Mouse (Mus musculus) heart, postnatal 0 days (tissue): ENCODE data around the gene Kcna1.

Experiments
- CTCF ChIP-seq: IDR thresholded peaks from 2 replicates; pipeline ENCODE4 v1.5.1; 2016; ENCODE audit warnings: antibody characterized with exemption, control low read depth, low read depth
- EP300 ChIP-seq: IDR thresholded peaks from 2 replicates; pipeline ENCODE4 v1.6.1; 2016; ENCODE audit warnings: antibody characterized with exemption, low read depth

DNA sequence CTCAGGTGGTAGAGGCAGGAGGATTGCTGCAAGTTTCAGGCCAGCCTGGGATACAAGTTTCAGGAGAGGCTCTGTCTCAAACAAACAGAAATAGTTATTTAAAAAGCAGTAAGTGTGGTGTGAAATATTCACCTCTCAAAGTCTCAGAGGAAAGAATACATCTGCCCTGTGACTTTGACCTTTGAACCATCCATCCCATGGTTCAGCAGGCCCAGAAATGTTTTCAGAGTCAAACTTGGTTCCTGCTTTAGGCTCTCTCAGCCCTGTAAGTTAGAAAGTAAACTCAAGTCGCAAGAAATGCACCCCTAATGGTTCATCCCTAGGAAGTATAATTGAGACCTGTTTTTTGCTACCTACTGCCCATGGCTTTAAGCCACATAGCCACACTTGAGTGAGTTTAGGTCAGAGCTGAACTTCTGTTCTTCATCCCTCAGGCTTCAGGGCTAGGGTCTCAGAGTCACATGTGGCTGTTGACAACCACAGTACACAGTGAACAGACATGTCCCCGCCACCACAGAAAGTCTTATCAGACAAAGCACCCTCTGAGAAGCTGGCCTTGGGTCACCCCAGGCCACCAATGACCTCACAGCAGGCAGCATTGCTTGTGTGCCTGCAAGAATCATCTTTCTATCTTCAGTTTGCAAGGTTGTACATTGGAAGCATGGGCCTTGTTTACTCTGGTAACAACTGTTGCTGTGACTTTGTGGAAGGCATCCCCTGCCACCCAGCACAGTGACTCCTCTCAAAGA lies 11.6 kb upstream of the Kcna1 start:
- TF ChIP-seq CTCF (no peak), EP300 (no peak)
